Mouse (Mus musculus): ENCODE results near the gene Pknox1.

Gene Pknox1

GRCm38 (mm10) chr17:31652152-31652551 lies 87.6 kb downstream of the Pknox1 start:
- DNase-seq (ENCODE audit: low spot score in 2 of 2) = no peak

DNA sequence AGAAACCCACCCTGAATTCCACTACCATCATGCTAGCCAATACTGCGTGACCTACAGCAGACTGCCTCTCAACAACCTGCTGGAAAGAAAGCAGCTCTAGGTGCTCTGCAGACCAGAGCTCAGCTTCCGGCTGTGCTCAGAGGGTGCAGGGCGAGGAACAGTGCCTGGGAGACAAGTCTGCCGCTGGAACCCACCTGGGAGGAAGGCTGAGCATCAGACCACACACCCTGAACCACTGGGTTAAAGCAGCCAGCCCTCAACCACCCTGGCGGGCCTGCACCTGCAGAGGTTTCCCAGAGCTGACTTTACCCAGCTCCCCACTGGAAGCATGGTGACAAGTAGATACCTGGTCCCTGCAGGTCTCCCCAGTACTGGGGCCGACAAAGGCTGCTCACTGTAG lies 88.7 kb downstream of the Pknox1 start:
- DNase-seq (ENCODE audit: low spot score in 2 of 2) = no peak

DNA sequence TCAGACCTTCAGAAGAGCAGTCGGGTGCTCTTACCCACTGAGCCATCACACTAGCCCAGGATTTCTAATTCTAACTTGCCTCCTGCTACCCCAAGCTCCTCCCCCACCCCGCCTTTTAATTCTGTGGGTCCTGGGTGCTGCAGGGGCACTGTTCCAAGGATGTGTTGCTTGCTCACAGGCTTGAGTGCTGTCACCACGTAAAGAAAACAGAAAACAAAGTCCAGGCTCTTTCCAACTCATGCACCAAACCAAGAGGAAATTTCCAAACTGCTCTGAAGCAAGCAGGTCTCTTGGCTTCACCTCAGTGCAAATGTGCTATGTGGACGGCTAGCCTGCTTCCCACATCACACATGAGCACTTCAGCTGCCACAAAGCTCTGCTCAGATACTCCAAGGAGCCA lies 90.8 kb downstream of the Pknox1 start:
- DNase-seq (ENCODE audit: low spot score in 2 of 2) = no peak

DNA sequence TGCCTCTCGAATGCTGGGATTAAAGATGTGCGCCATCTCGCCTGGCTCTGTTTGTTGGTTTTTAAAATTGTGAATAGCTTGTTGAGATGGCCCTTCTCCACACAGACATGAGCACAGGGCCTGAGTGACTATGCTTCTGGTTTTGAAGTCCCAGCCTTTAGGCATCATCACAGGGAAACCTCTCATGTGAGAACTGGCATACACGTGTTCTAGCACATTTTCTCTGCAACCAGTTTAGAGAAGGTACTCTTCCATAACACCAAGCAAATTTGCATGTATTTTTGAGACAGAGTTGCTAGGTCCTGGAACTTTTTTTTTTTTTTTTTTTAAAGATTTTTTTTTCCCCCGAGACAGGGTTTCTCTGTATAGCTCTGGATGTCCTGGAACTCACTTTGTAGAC lies 92.1 kb downstream of the Pknox1 start:
- DNase-seq (ENCODE audit: low spot score in 2 of 2) = no peak

Measured in right cerebral cortex, adult 2 months (tissue).